Mouse (Mus musculus): Measurements from ENCODE around the gene Cebpe. TPM values are rescaled to one million over a fixed set of nuclear protein-coding genes. Genes with fewer than 3 reads are reported as not detected.

Cebpe gene
- polyA plus RNA-seq, 1 experiment from 2014 or later = not detected

- H3K4me3 ChIP-seq (ENCODE audit: control insufficient read depth in 1 of 2, insufficient read depth in 1 of 2, low read depth in 1 of 2, low read length in 2 of 2) = no peak overlapping the region
- no peak overlapping the region for H3K27ac ChIP-seq (replicated peaks in 1 of 2; ENCODE audit: control insufficient read depth in 1 of 2, insufficient read depth in 1 of 2, low read depth in 2 of 2, low read length in 2 of 2)
- WGBS = 47% methylated on average over 4 of the region's 4 CpGs
Measured at GRCm38 (mm10) chr14:54735221-54735620, 23.2 kb upstream of the Cebpe start.

GRCm38 (mm10) chr14:54734004-54734403, 22.0 kb upstream of the Cebpe start:
- Histone ChIP-seq H3K4me2 (ENCODE audit: low read length) (no peak overlapping the region), H3K9ac (ENCODE audit: low read length) (no peak overlapping the region), H3K27me3 (ENCODE audit: control insufficient read depth, insufficient read depth, low read length) (no peaks in the 10 kb centered on the region), H3K9me3 (ENCODE audit: control insufficient read depth, low read length) (no peaks in the 10 kb centered on the region), H3K4me3 (ENCODE audit: control insufficient read depth in 1 of 2, insufficient read depth in 1 of 2, low read depth in 1 of 2, low read length in 2 of 2) (no peak overlapping the region), H3K36me3 (ENCODE audit: control insufficient read depth, insufficient read depth, low read length) (no peaks in the 10 kb centered on the region), H3K4me1 (ENCODE audit: control insufficient read depth in 2 of 2, insufficient read depth in 2 of 2, low read length in 2 of 2) (peaks cover 11% of the 10 kb centered on the region in 2 experiments), H3K27ac (replicated peaks in 1 of 2; ENCODE audit: control insufficient read depth in 1 of 2, insufficient read depth in 1 of 2, low read depth in 2 of 2, low read length in 2 of 2) (no peak overlapping the region)
- WGBS = 68% methylated on average over 4 of the region's 4 CpGs
- no peak for ATAC-seq (ENCODE audit: insufficient number of reproducible peaks, insufficient read depth, low FRiP score, low read depth)

More at GRCm38 (mm10) chr14:54735221-54735620, 23.2 kb upstream of the Cebpe start:
- Histone ChIP-seq H3K27me3 (ENCODE audit: control insufficient read depth, insufficient read depth, low read length) (no peaks in the 10 kb centered on the region), H3K9ac (ENCODE audit: low read length) (no peak overlapping the region), H3K4me2 (ENCODE audit: low read length) (no peak overlapping the region), H3K4me1 (ENCODE audit: control insufficient read depth in 2 of 2, insufficient read depth in 2 of 2, low read length in 2 of 2) (peaks cover 11% of the 10 kb centered on the region in 2 experiments), H3K9me3 (ENCODE audit: control insufficient read depth, low read length) (no peaks in the 10 kb centered on the region), H3K36me3 (ENCODE audit: control insufficient read depth, insufficient read depth, low read length) (no peaks in the 10 kb centered on the region)
- no peak for ATAC-seq (ENCODE audit: insufficient number of reproducible peaks, insufficient read depth, low FRiP score, low read depth)

- ATAC-seq (ENCODE audit: insufficient number of reproducible peaks, insufficient read depth, low FRiP score, low read depth) = no peak
- H3K27ac ChIP-seq (replicated peaks in 1 of 2; ENCODE audit: control insufficient read depth in 1 of 2, insufficient read depth in 1 of 2, low read depth in 2 of 2, low read length in 2 of 2) = no peak overlapping the region
- H3K27me3 ChIP-seq (ENCODE audit: control insufficient read depth, insufficient read depth, low read length) = no peaks in the 10 kb centered on the region
- WGBS = 88% methylated on average over 8 of the region's 8 CpGs
- no peaks in the 10 kb centered on the region for H3K9me3 ChIP-seq (ENCODE audit: control insufficient read depth, low read length)
- no peak overlapping the region for H3K9ac ChIP-seq (ENCODE audit: low read length)
- no peak overlapping the region for H3K4me2 ChIP-seq (ENCODE audit: low read length)
- peaks cover 7 to 11% of the 10 kb centered on the region in 2 experiments; a peak in 3 of 4 replicates for H3K4me1 ChIP-seq (ENCODE audit: control insufficient read depth in 2 of 2, insufficient read depth in 2 of 2, low read length in 2 of 2)
- H3K36me3 ChIP-seq (ENCODE audit: control insufficient read depth, insufficient read depth, low read length) = no peaks in the 10 kb centered on the region
- H3K4me3 ChIP-seq (ENCODE audit: control insufficient read depth in 1 of 2, insufficient read depth in 1 of 2, low read depth in 1 of 2, low read length in 2 of 2) = no peak overlapping the region
Measured at GRCm38 (mm10) chr14:54732206-54732605, 20.2 kb upstream of the Cebpe start.

- WGBS = 88% methylated on average over 6 of the region's 6 CpGs
- H3K9me3 ChIP-seq (ENCODE audit: control insufficient read depth, low read length) = no peaks in the 10 kb centered on the region
- no peak for ATAC-seq (ENCODE audit: insufficient number of reproducible peaks, insufficient read depth, low FRiP score, low read depth)
Measured at GRCm38 (mm10) chr14:54730305-54730704, 18.3 kb upstream of the Cebpe start.

GRCm38 (mm10) chr14:54728823-54729653, 17.1 kb upstream of the Cebpe start:
- Histone ChIP-seq H3K4me1 (ENCODE audit: control insufficient read depth in 2 of 2, insufficient read depth in 2 of 2, low read length in 2 of 2) (no peaks in the 10 kb centered on the region), H3K9me3 (ENCODE audit: control insufficient read depth, low read length) (no peaks in the 10 kb centered on the region), H3K4me3 (ENCODE audit: control insufficient read depth in 1 of 2, insufficient read depth in 1 of 2, low read depth in 1 of 2, low read length in 2 of 2) (no peak overlapping the region), H3K36me3 (ENCODE audit: control insufficient read depth, insufficient read depth, low read length) (no peaks in the 10 kb centered on the region), H3K9ac (ENCODE audit: low read length) (no peak overlapping the region), H3K4me2 (ENCODE audit: low read length) (no peak overlapping the region), H3K27ac (replicated peaks in 1 of 2; ENCODE audit: control insufficient read depth in 1 of 2, insufficient read depth in 1 of 2, low read depth in 2 of 2, low read length in 2 of 2) (no peak overlapping the region), H3K27me3 (ENCODE audit: control insufficient read depth, insufficient read depth, low read length) (no peaks in the 10 kb centered on the region)
- 75% methylated on average over 13 of the region's 13 CpGs for WGBS
- ATAC-seq (ENCODE audit: insufficient number of reproducible peaks, insufficient read depth, low FRiP score, low read depth) = no peak

More at GRCm38 (mm10) chr14:54730305-54730704, 18.3 kb upstream of the Cebpe start:
- H3K4me1 ChIP-seq (ENCODE audit: control insufficient read depth in 2 of 2, insufficient read depth in 2 of 2, low read length in 2 of 2) = peaks cover under 1% of the 10 kb centered on the region in 2 experiments; a peak in 1 of 4 replicates
- H3K4me3 ChIP-seq (ENCODE audit: control insufficient read depth in 1 of 2, insufficient read depth in 1 of 2, low read depth in 1 of 2, low read length in 2 of 2) = no peak overlapping the region
- no peaks in the 10 kb centered on the region for H3K36me3 ChIP-seq (ENCODE audit: control insufficient read depth, insufficient read depth, low read length)
- no peaks in the 10 kb centered on the region for H3K27me3 ChIP-seq (ENCODE audit: control insufficient read depth, insufficient read depth, low read length)
- H3K4me2 ChIP-seq (ENCODE audit: low read length) = no peak overlapping the region
- no peak overlapping the region for H3K27ac ChIP-seq (replicated peaks in 1 of 2; ENCODE audit: control insufficient read depth in 1 of 2, insufficient read depth in 1 of 2, low read depth in 2 of 2, low read length in 2 of 2)
- H3K9ac ChIP-seq (ENCODE audit: low read length) = no peak overlapping the region

- H3K4me2 ChIP-seq (ENCODE audit: low read length) = no peak overlapping the region
- H3K27ac ChIP-seq (replicated peaks in 1 of 2; ENCODE audit: control insufficient read depth in 1 of 2, insufficient read depth in 1 of 2, low read depth in 2 of 2, low read length in 2 of 2) = no peak overlapping the region
- no peaks in the 10 kb centered on the region for H3K36me3 ChIP-seq (ENCODE audit: control insufficient read depth, insufficient read depth, low read length)
- ATAC-seq (ENCODE audit: insufficient number of reproducible peaks, insufficient read depth, low FRiP score, low read depth) = no peak
- no peaks in the 10 kb centered on the region for H3K9me3 ChIP-seq (ENCODE audit: control insufficient read depth, low read length)
- H3K27me3 ChIP-seq (ENCODE audit: control insufficient read depth, insufficient read depth, low read length) = no peaks in the 10 kb centered on the region
- WGBS = 58% methylated on average over 5 of the region's 5 CpGs
- no peak overlapping the region for H3K4me3 ChIP-seq (ENCODE audit: control insufficient read depth in 1 of 2, insufficient read depth in 1 of 2, low read depth in 1 of 2, low read length in 2 of 2)
- H3K4me1 ChIP-seq (ENCODE audit: control insufficient read depth in 2 of 2, insufficient read depth in 2 of 2, low read length in 2 of 2) = no peaks in the 10 kb centered on the region
- H3K9ac ChIP-seq (ENCODE audit: low read length) = no peak overlapping the region
Measured at GRCm38 (mm10) chr14:54727565-54727964, 15.6 kb upstream of the Cebpe start.

GRCm38 (mm10) chr14:54724049-54724448, 12.1 kb upstream of the Cebpe start:
- Histone ChIP-seq H3K4me3 (ENCODE audit: control insufficient read depth in 1 of 2, insufficient read depth in 1 of 2, low read depth in 1 of 2, low read length in 2 of 2) (no peak overlapping the region), H3K27ac (replicated peaks in 1 of 2; ENCODE audit: control insufficient read depth in 1 of 2, insufficient read depth in 1 of 2, low read depth in 2 of 2, low read length in 2 of 2) (no peak overlapping the region), H3K4me2 (ENCODE audit: low read length) (no peak overlapping the region), H3K27me3 (ENCODE audit: control insufficient read depth, insufficient read depth, low read length) (no peaks in the 10 kb centered on the region), H3K9me3 (ENCODE audit: control insufficient read depth, low read length) (no peaks in the 10 kb centered on the region), H3K9ac (ENCODE audit: low read length) (no peak overlapping the region), H3K36me3 (ENCODE audit: control insufficient read depth, insufficient read depth, low read length) (no peaks in the 10 kb centered on the region), H3K4me1 (ENCODE audit: control insufficient read depth in 2 of 2, insufficient read depth in 2 of 2, low read length in 2 of 2) (no peaks in the 10 kb centered on the region)
- 58% methylated on average over 6 of the region's 6 CpGs for WGBS
- ATAC-seq (ENCODE audit: insufficient number of reproducible peaks, insufficient read depth, low FRiP score, low read depth) = no peak
